In genomic region chr2:178277206-178277605, GRCm38 (mm10) we compare ENCODE assay signal across 9 mouse cellular contexts.
DNase-seq lines count a peak whose midpoint lies in the region; ATAC-seq lines count a peak whose summit lies in the region.
"Had no signal": no experiment of that assay in that cellular context is flagged by ENCODE, and none has a peak within 500 bp of the region (broad histone marks: within the 10 kb centered on the region; RNA-seq: fewer than 3 reads in every experiment).

No protein-coding gene starts in this region.

- DNase-seq in ovary, postnatal 10 days (ENCODE audit: low spot score) = peak; percentile 57
- DNase-seq in ovary, adult 18-20 months (ENCODE audit: low spot score) = no peak
- peak; percentile 82 for DNase-seq in embryonic facial prominence, embryonic 10.5 days (ENCODE audit: low spot score)
- peak; percentile 76 for DNase-seq in kidney, adult 9 months
- DNase-seq in lung, postnatal 25 days (ENCODE audit: low spot score) = peak; percentile 4
- DNase-seq in T-cell, adult 2 months (ENCODE audit: low spot score) = no peak

- H3K36me3 ChIP-seq in embryonic facial prominence, embryonic 10.5 days (replicated peaks) = no peaks in the 10 kb centered on the region
- H3K36me3 ChIP-seq: limb, embryonic 12.5 days had no signal

- no peak for ATAC-seq in erythroid progenitor cell, adult 5-6 weeks (replicated peaks; ENCODE audit: low FRiP score, poor library complexity, severe bottlenecking)
- no peak for ATAC-seq in activated CD4-positive, CD25-positive, alpha-beta regulatory T cell, adult 4 months

- H3K9me3 ChIP-seq in embryonic facial prominence, embryonic 10.5 days = no peaks in the 10 kb centered on the region
- H3K9me3 ChIP-seq: limb, embryonic 12.5 days had no signal

- no peaks in the 10 kb centered on the region for H3K27me3 ChIP-seq in embryonic facial prominence, embryonic 10.5 days (replicated peaks; ENCODE audit: low read depth, poor library complexity, severe bottlenecking)
- H3K27me3 ChIP-seq: limb, embryonic 12.5 days had no signal

- H3K4me3 ChIP-seq in embryonic facial prominence, embryonic 10.5 days = no peak overlapping the region
- H3K4me3 ChIP-seq: limb, embryonic 12.5 days had no signal

- H3K27ac ChIP-seq in embryonic facial prominence, embryonic 10.5 days (replicated peaks) = no peak overlapping the region
- H3K27ac ChIP-seq: limb, embryonic 12.5 days had no signal

- H3K4me1 ChIP-seq in embryonic facial prominence, embryonic 10.5 days = no peaks in the 10 kb centered on the region
- H3K4me1 ChIP-seq: limb, embryonic 12.5 days had no signal

- 13% methylated on average over 6 of the region's 6 CpGs for WGBS in embryonic facial prominence, embryonic 10.5 days

Comparison
In these comparisons a context has a peak if more than half of its experiments do, and no peak if none do; other contexts are left out.
1. DNase-seq: peak in ovary, postnatal 10 days (single experiment), embryonic facial prominence, embryonic 10.5 days (single experiment), kidney, adult 9 months (single experiment) and lung, postnatal 25 days (single experiment); none in ovary, adult 18-20 months (single experiment) and T-cell, adult 2 months (single experiment).